Mouse (Mus musculus) lung, postnatal 0 days (tissue): ENCODE results near the gene Wipf2.

Source experiments
- CTCF ChIP-seq: IDR thresholded peaks from 2 replicates; pipeline ENCODE4 v1.5.1; 2016; ENCODE audit warnings: antibody characterized with exemption, mild to moderate bottlenecking
- EP300 ChIP-seq: IDR thresholded peaks from 2 replicates; pipeline ENCODE4 v1.6.1; 2016; ENCODE audit warnings: antibody characterized with exemption, mild to moderate bottlenecking, control low read depth

DNA sequence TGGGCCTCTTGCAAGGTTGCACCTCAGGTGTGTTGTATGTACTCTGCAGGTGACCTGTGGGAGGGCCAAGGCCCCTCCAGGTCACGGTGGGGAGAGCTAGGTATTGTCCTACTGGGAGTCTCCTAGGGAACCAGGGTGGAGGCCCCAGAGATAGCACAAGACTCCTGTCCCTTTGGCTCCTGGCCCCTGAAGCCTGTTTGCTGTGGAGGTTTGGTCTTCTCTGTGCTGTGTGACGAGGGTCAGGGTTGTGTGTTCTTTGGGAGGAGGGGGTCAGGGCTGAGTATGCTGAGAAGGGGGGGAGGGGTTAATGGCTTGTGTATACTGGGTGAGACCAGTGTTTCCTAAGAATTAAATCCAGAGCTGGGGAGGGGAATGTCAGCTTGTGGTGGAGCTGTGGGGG is 89.9 kb downstream of the Wipf2 start:
- TF ChIP-seq EP300 (no peak), CTCF (no peak)
